Mouse (Mus musculus): ENCODE results near the gene Cped1. TPM values are rescaled to one million over a fixed set of nuclear protein-coding genes. Genes with fewer than 3 reads are reported as not detected.

Gene Cped1
- total RNA-seq, 2 experiments from 2014 or later: 2.2 TPM

GRCm38 (mm10) chr6:22288737-22289460 lies 303.2 kb downstream of the Cped1 start:
- DNase-seq (ENCODE audit: low spot score in 2 of 2): no peak

GRCm38 (mm10) chr6:22289461-22290021 lies 303.8 kb downstream of the Cped1 start:
- DNase-seq (ENCODE audit: low spot score in 2 of 2): no peak

- no peak for DNase-seq (ENCODE audit: low spot score in 2 of 2)
These were observed 305.1 kb downstream of the Cped1 start for GRCm38 (mm10) chr6:22290790-22291189.

- no peak for DNase-seq (ENCODE audit: low spot score in 2 of 2)
These were observed 306.3 kb downstream of the Cped1 start for GRCm38 (mm10) chr6:22292056-22292455.

- DNase-seq (ENCODE audit: low spot score in 2 of 2): no peak
These were observed 308.2 kb downstream of the Cped1 start for GRCm38 (mm10) chr6:22293922-22294321.

- DNase-seq (ENCODE audit: low spot score in 2 of 2): no peak
These were observed 311.3 kb downstream of the Cped1 start for GRCm38 (mm10) chr6:22297028-22297427.

- DNase-seq (ENCODE audit: low spot score in 2 of 2): no peak
These were observed 312.3 kb downstream of the Cped1 start for GRCm38 (mm10) chr6:22298059-22298458.

Other genes with a start within 250 kb of the Cped1 start
- gene Tspan12, start 133.4 kb upstream of the Cped1 start, total RNA-seq (2021): 10 to 100 TPM; 25.5 to 26.0 TPM
- gene Ing3, start 36.3 kb upstream of the Cped1 start, total RNA-seq (2021): 10 to 100 TPM; 30.1 to 30.4 TPM

Measured in layer of hippocampus, adult 18-20 months (tissue).